Mouse (Mus musculus) G1E (cell line): Measurements from ENCODE around the gene Abhd15.
"Not testable (repeated sequence)": the region's sequence is repeated elsewhere in the genome, so short reads cannot be mapped to it uniquely, and the experiment has no call there.

Experiments
- CTCF ChIP-seq: IDR thresholded peaks from 2 replicates; pipeline ENCODE4 v1.5.1; 2012; ENCODE audit warnings: low read depth, low read length, inconsistent platforms, mixed read lengths
- GATA1 ChIP-seq: IDR thresholded peaks from 2 replicates; pipeline ENCODE4 v1.6.1; 2012; ENCODE audit warnings: borderline replicate concordance, low read length, inconsistent platforms, mixed read lengths
- GATA2 ChIP-seq: IDR thresholded peaks from 2 replicates; pipeline ENCODE4 v1.6.1; 2012; ENCODE audit warnings: low read depth, low read length, inconsistent platforms, borderline replicate concordance
- POLR2AphosphoS5 ChIP-seq: IDR thresholded peaks from 2 replicates; pipeline ENCODE4 v1.6.1; 2012; ENCODE audit warnings: low read depth, low read length, inconsistent platforms; ENCODE audit not compliant: insufficient replicate concordance
- TAL1 ChIP-seq: conservative IDR thresholded peaks from 2 replicates; pipeline ENCODE4 v1.6.1; 2012; ENCODE audit warnings: low read depth, low read length, inconsistent platforms, mixed read lengths

DNA sequence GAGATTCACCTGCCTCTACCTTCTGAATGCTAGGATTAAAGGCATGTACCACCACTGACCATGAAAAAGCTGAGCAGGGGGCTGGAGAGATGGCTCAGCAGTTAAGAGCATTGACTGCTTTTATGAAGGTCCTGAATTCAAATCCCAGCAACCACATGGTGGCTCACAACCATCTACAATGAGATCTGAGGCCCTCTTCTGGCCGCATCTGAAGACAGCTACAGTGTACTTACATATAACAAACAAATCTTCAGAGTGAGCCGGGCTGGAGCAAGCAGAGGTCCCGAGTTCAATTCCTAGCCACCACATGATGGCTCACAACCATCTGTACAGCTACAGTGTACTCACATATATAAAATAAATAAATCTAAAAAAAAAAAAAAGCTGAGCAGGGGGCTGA is 13.5 kb downstream of the Abhd15 start:
- not testable (repeated sequence) for TF ChIP-seq CTCF, TAL1, GATA1, POLR2AphosphoS5, GATA2
